In the genomic region with DNA sequence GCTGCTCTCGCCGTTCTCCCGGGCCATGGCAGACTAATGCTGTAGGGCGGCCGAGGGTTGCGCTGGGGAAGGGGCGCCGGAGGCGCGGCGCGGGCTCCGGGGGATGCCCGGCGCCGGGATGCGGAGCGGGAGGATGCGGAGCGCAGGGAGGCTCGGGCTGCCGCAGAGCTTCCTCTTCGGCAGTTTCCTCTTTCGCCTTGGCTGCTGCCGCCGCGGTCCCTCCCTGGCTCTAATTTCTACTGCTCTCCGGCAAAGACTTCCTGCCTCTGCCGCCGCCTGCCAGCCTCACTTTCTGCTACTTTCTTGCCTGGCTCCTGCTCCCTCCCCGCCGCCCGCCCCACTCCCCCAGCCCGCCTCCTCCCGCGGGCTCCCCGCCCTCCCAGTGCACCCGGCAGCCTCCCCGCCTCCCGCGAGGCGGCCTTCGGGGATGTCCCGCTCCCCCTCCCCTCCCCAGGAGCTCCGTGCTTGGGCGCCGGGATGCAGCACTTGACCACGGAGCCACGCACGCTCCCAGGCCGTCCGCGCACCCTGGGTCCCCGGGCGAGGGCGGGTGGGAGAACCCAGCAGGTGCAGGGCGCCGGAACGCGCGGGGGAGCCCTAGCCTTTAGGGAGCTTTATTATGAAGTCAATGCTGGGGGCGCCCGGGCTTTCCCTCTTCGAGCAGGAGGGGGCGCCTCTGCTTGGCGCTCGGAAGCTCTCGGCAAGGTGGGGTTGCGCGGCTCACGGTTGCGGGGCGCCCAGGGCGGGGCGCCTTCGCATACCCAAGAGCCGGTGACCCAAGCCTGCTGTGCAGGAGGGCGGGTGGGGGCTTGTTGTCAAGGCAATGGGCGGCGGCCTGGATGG, we compare ENCODE assay signal across 7 mouse cellular contexts. TPM values are rescaled to one million over a fixed set of nuclear protein-coding genes. Genes with fewer than 3 reads are reported as not detected.
DNase-seq lines count a peak whose midpoint lies in the region; ATAC-seq and TF ChIP-seq lines count a peak whose summit lies in the region.

A gene (minus strand): TSS at position 305 of the 843 bp plus-strand sequence.

- peak; percentile 68 for DNase-seq in adrenal gland, postnatal 25 days
- DNase-seq in embryonic facial prominence, embryonic 11.5 days (ENCODE audit: low spot score), result peak; percentile 79
- DNase-seq in heart, adult 8-10 months (ENCODE audit: low spot score), result peak; percentile 55
- DNase-seq in kidney, adult 9 months, result peak; percentile 54
- DNase-seq in limb, embryonic 14.5 days (ENCODE audit: low spot score), result peak; percentile 70
- DNase-seq in spleen, adult 2 months (ENCODE audit: low read depth in 1 of 2, low spot score in 2 of 2), result peak; percentile 66 to 85

- H3K27ac ChIP-seq in embryonic facial prominence, embryonic 11.5 days (replicated peaks; ENCODE audit: low read depth, low read length), result no peak within 1 kb of the TSS
- H3K27ac ChIP-seq in limb, embryonic 14.5 days (replicated peaks; ENCODE audit: low read depth, low read length), result no peak within 1 kb of the TSS
- H3K27ac ChIP-seq in midbrain, embryonic 16.5 days (ENCODE audit: low read length), result peak within 1 kb of the TSS; percentile 70
- peak within 1 kb of the TSS; percentile 91 for H3K27ac ChIP-seq in spleen, adult 2 months (ENCODE audit: insufficient read depth, low read length)

- H3K4me3 ChIP-seq in embryonic facial prominence, embryonic 11.5 days (ENCODE audit: low read depth, low read length), result peak within 1 kb of the TSS; percentile 63
- peak within 1 kb of the TSS; percentile 60 for H3K4me3 ChIP-seq in limb, embryonic 14.5 days (replicated peaks; ENCODE audit: low read length)
- peak within 1 kb of the TSS; percentile 65 for H3K4me3 ChIP-seq in midbrain, embryonic 16.5 days (ENCODE audit: low read depth, low read length)
- H3K4me3 ChIP-seq in spleen, adult 2 months (ENCODE audit: extremely low read depth, insufficient read depth, insufficient read length), result peak within 1 kb of the TSS; percentile 64

- TF ChIP-seq POLR2A in limb, embryonic 14.5 days (IDR thresholded peaks at IDR 0.05; ENCODE audit: borderline replicate concordance, extremely low read depth, insufficient read depth, insufficient read length), result no peak
- peak; percentile 14; the same call in 1 of the 2 replicates for TF ChIP-seq POLR2A in spleen, adult 2 months (IDR thresholded peaks at IDR 0.05; ENCODE audit: low read depth, low read length)

- H3K9me3 ChIP-seq in embryonic facial prominence, embryonic 11.5 days (replicated peaks; ENCODE audit: control insufficient read depth, low read length), result no peaks in the 10 kb centered on the region
- no peaks in the 10 kb centered on the region for H3K9me3 ChIP-seq in limb, embryonic 14.5 days (ENCODE audit: control insufficient read depth, low read length)
- H3K9me3 ChIP-seq in midbrain, embryonic 16.5 days (replicated peaks; ENCODE audit: control insufficient read depth, low read length, poor library complexity, severe bottlenecking), result peaks cover 5% of the 10 kb centered on the region; the same call in 1 of the 2 replicates

- under 1% methylated on average over 71 of the region's 80 CpGs for WGBS in embryonic facial prominence, embryonic 11.5 days
- WGBS in limb, embryonic 14.5 days, result 0% methylated on average over 33 of the region's 80 CpGs
- WGBS in midbrain, embryonic 16.5 days, result under 1% methylated on average over 74 of the region's 80 CpGs
- under 1% methylated on average over 80 of the region's 80 CpGs for WGBS in spleen, adult 2 months

- peak; percentile 83 for ATAC-seq in embryonic facial prominence, embryonic 11.5 days (replicated peaks; ENCODE audit: insufficient number of reproducible peaks, low FRiP score, low TSS enrichment, low read depth)
- ATAC-seq in limb, embryonic 14.5 days (ENCODE audit: low FRiP score, low read depth), result peak; percentile 77
- ATAC-seq in midbrain, embryonic 16.5 days, result peak; percentile 86

- H3K36me3 ChIP-seq in embryonic facial prominence, embryonic 11.5 days (replicated peaks; ENCODE audit: control insufficient read depth, insufficient read depth, low read depth, low read length), result no peaks in the 10 kb centered on the region
- no peaks in the 10 kb centered on the region for H3K36me3 ChIP-seq in limb, embryonic 14.5 days (ENCODE audit: control insufficient read depth, insufficient read depth, low read length)
- H3K36me3 ChIP-seq in midbrain, embryonic 16.5 days (ENCODE audit: control insufficient read depth, insufficient read depth, low read length), result no peaks in the 10 kb centered on the region
- H3K36me3 ChIP-seq in spleen, adult 2 months (ENCODE audit: control insufficient read depth, insufficient read depth, low read length), result no peaks in the 10 kb centered on the region

- peak within 1 kb of the TSS; percentile 55 for H3K9ac ChIP-seq in embryonic facial prominence, embryonic 11.5 days (replicated peaks; ENCODE audit: low read length)
- H3K9ac ChIP-seq in limb, embryonic 14.5 days (ENCODE audit: low read depth, low read length, severe bottlenecking), result peak within 1 kb of the TSS; percentile 52
- H3K9ac ChIP-seq in midbrain, embryonic 16.5 days (ENCODE audit: low read depth, low read length), result peak within 1 kb of the TSS; percentile 79

- peaks cover 4% of the 10 kb centered on the region; the same call in 1 of the 2 replicates for H3K4me1 ChIP-seq in embryonic facial prominence, embryonic 11.5 days (ENCODE audit: control insufficient read depth, insufficient read depth, low read length)
- H3K4me1 ChIP-seq in limb, embryonic 14.5 days (ENCODE audit: control insufficient read depth, insufficient read depth, low read length), result peaks cover 12% of the 10 kb centered on the region; the same call in 1 of the 2 replicates
- peaks cover 15% of the 10 kb centered on the region; the same call in 1 of the 2 replicates for H3K4me1 ChIP-seq in midbrain, embryonic 16.5 days (ENCODE audit: control insufficient read depth, insufficient read depth, low read length)
- peaks cover 10% of the 10 kb centered on the region for H3K4me1 ChIP-seq in spleen, adult 2 months (ENCODE audit: control insufficient read depth, insufficient read depth, insufficient read length)

- peak within 1 kb of the TSS; percentile 99 for H3K4me2 ChIP-seq in embryonic facial prominence, embryonic 11.5 days (ENCODE audit: low read depth, low read length)
- H3K4me2 ChIP-seq in limb, embryonic 14.5 days (replicated peaks; ENCODE audit: low read depth, low read length, severe bottlenecking), result peak within 1 kb of the TSS; percentile 98
- peak within 1 kb of the TSS; percentile 98 for H3K4me2 ChIP-seq in midbrain, embryonic 16.5 days (ENCODE audit: low read length)

- peak; percentile 40; the same call in 1 of the 2 replicates for TF ChIP-seq CTCF in spleen, adult 2 months (IDR thresholded peaks at IDR 0.05; ENCODE audit: extremely low read depth, insufficient read depth, insufficient read length, insufficient replicate concordance)

- peaks cover 20% of the 10 kb centered on the region for H3K27me3 ChIP-seq in embryonic facial prominence, embryonic 11.5 days (ENCODE audit: control insufficient read depth, insufficient read depth, low read length)
- H3K27me3 ChIP-seq in limb, embryonic 14.5 days (ENCODE audit: control insufficient read depth, insufficient read depth, low read length), result peaks cover 17% of the 10 kb centered on the region
- peaks cover 10% of the 10 kb centered on the region for H3K27me3 ChIP-seq in midbrain, embryonic 16.5 days (ENCODE audit: control insufficient read depth, insufficient read depth, low read depth, low read length)
- H3K27me3 ChIP-seq in spleen, adult 2 months (ENCODE audit: control insufficient read depth, insufficient read depth, low read length), result no peaks in the 10 kb centered on the region

RNA-seq across cellular contexts. Expression of the gene that starts here (rescaled TPM):
- 4.9 and 7.4 TPM in 2 replicates for total RNA-seq in adrenal gland, postnatal 25 days (2021)
- 0.94 and 1.0 TPM in 2 replicates for polyA plus RNA-seq in embryonic facial prominence, embryonic 11.5 days (2014; fragmentation: Nextera tagmentation; extraction: Ambion mirVana)
- 1 to 10 TPM; 3.6 to 5.0 (median 4.3) TPM for total RNA-seq in heart, adult 8-10 months (2022)
- 4.4 and 4.9 TPM in 2 replicates for polyA plus RNA-seq in limb, embryonic 14.5 days (2012; rRNA removed)
- polyA plus RNA-seq in limb, embryonic 14.5 days (2014; fragmentation: Nextera tagmentation; extraction: Ambion mirVana), result 6.9 and 7.7 TPM in 2 replicates
- polyA plus RNA-seq in midbrain, embryonic 16.5 days (2015; fragmentation: Nextera tagmentation; extraction: Ambion mirVana), result 7.2 and 7.7 TPM in 2 replicates
- 5.7 and 5.8 TPM in 2 replicates for polyA plus RNA-seq in spleen, adult 2 months (2012; rRNA removed)

Comparison
In these comparisons a context has a peak if more than half of its experiments do, and no peak if none do; other contexts are left out.
1. H3K27ac ChIP-seq: peak in midbrain, embryonic 16.5 days (single experiment) and spleen, adult 2 months (single experiment); none in embryonic facial prominence, embryonic 11.5 days (single experiment) and limb, embryonic 14.5 days (single experiment).
2. Peak in every context shown above with its lines, with median percentiles within 50 percentile points of each other: DNase-seq, ATAC-seq, H3K4me2 ChIP-seq, H3K4me3 ChIP-seq and H3K9ac ChIP-seq.